Mouse (Mus musculus): ENCODE data around the gene Bcl6.

Gene Bcl6

GRCm38 (mm10) chr16:23991170-23991569 is 2.5 kb upstream of the Bcl6 start:
- DNase-seq (ENCODE audit: low read depth) = peak; percentile 96

- peak; percentile 41 for DNase-seq (ENCODE audit: low read depth)
Measured at GRCm38 (mm10) chr16:23990161-23990970, 1.7 kb upstream of the Bcl6 start.

- peak; percentile 49 for DNase-seq (ENCODE audit: low read depth)
Measured at GRCm38 (mm10) chr16:23989209-23990160, 833 bp upstream of the Bcl6 start.

- no peak for DNase-seq (ENCODE audit: low read depth)
Measured at GRCm38 (mm10) chr16:23988157-23988465, 541 bp downstream of the Bcl6 start.

- DNase-seq (ENCODE audit: low read depth) = peak; percentile 67
Measured at GRCm38 (mm10) chr16:23987341-23988156, 1.1 kb downstream of the Bcl6 start.

- peak; percentile 55 for DNase-seq (ENCODE audit: low read depth)
Measured at GRCm38 (mm10) chr16:23986871-23987270, 1.8 kb downstream of the Bcl6 start.

- peak; percentile 67 for DNase-seq (ENCODE audit: low read depth)
Measured at GRCm38 (mm10) chr16:23986176-23986575, 2.5 kb downstream of the Bcl6 start.

- peak; percentile 83 for DNase-seq (ENCODE audit: low read depth)
Measured at GRCm38 (mm10) chr16:23985467-23985861, 3.2 kb downstream of the Bcl6 start.

- peak; percentile 81 for DNase-seq (ENCODE audit: low read depth)
Measured at GRCm38 (mm10) chr16:23984760-23985466, 3.7 kb downstream of the Bcl6 start.

- DNase-seq (ENCODE audit: low read depth) = peak; percentile 89
Measured at GRCm38 (mm10) chr16:23984183-23984582, 4.5 kb downstream of the Bcl6 start.

- DNase-seq (ENCODE audit: low read depth) = peak; percentile 79
Measured at GRCm38 (mm10) chr16:23982891-23983588, 5.6 kb downstream of the Bcl6 start.

GRCm38 (mm10) chr16:23981925-23982851 is 6.5 kb downstream of the Bcl6 start:
- DNase-seq (ENCODE audit: low read depth) = peak; percentile 86

- DNase-seq (ENCODE audit: low read depth) = peak; percentile 18
Measured at GRCm38 (mm10) chr16:23980991-23981720, 7.5 kb downstream of the Bcl6 start.

GRCm38 (mm10) chr16:23980201-23980870 is 8.3 kb downstream of the Bcl6 start:
- DNase-seq (ENCODE audit: low read depth) = no peak

GRCm38 (mm10) chr16:23979446-23979845 is 9.2 kb downstream of the Bcl6 start:
- DNase-seq (ENCODE audit: low read depth) = no peak

- no peak for DNase-seq (ENCODE audit: low read depth)
Measured at GRCm38 (mm10) chr16:23978495-23978894, 10.2 kb downstream of the Bcl6 start.

- no peak for DNase-seq (ENCODE audit: low read depth)
Measured at GRCm38 (mm10) chr16:23977732-23978131, 10.9 kb downstream of the Bcl6 start.

- no peak for DNase-seq (ENCODE audit: low read depth)
Measured at GRCm38 (mm10) chr16:23976196-23976595, 12.5 kb downstream of the Bcl6 start.
